Mouse (Mus musculus) hindbrain, postnatal 0 days (tissue): ENCODE data around the gene Gm20388. TPM values are rescaled to one million over a fixed set of nuclear protein-coding genes. Genes with fewer than 3 reads are reported as not detected.

ENCODE experiments used
- ATAC-seq: fragments of 200-750 bp; cut with Nextera tagmentation; 2 replicates; pipeline ENCODE4 v1.8.0; 2017; ENCODE audit warnings: mild to moderate bottlenecking, moderate TSS enrichment, moderate library complexity
- DNase-seq: peaks from one replicate; pipeline ENCODE4 v3.0.0-alpha.2; 2015; ENCODE audit warnings: low spot score
- H3K27ac ChIP-seq: fragments of 300-500 bp; sonication (generic); 2 replicates; pipeline ENCODE4 v1.5.1; 2014; ENCODE audit warnings: mild to moderate bottlenecking
- H3K27me3 ChIP-seq: fragments of 300-500 bp; sonication (generic); 2 replicates; pipeline ENCODE4 v1.6.1; 2014; ENCODE audit warnings: low read length, mixed read lengths; ENCODE audit not compliant: insufficient read depth
- H3K36me3 ChIP-seq: fragments of 300-500 bp; sonication (generic); 2 replicates; pipeline ENCODE4 v1.6.1; 2014; ENCODE audit warnings: low read length, mixed read lengths; ENCODE audit not compliant: insufficient read depth
- H3K4me1 ChIP-seq: fragments of 300-500 bp; sonication (generic); 2 replicates; pipeline ENCODE4 v1.6.1; 2014; ENCODE audit warnings: antibody characterized with exemption, low read length, mixed read lengths; ENCODE audit not compliant: insufficient read depth
- H3K4me2 ChIP-seq: fragments of 300-500 bp; sonication (generic); 2 replicates; pipeline ENCODE4 v1.6.1; 2014; ENCODE audit warnings: low read depth, mild to moderate bottlenecking, low read length, moderate library complexity, mixed read lengths
- H3K4me3 ChIP-seq: fragments of 300-500 bp; sonication (generic); 2 replicates; pipeline ENCODE4 v1.5.1; 2014; ENCODE audit warnings: low read length
- H3K9ac ChIP-seq: fragments of 300-500 bp; sonication (generic); replicated peaks from 2 replicates; pipeline ENCODE4 v1.6.1; 2014; ENCODE audit warnings: mild to moderate bottlenecking, low read length, moderate library complexity, mixed read lengths
- H3K9me3 ChIP-seq: fragments of 300-500 bp; sonication (generic); 2 replicates; pipeline ENCODE4 v1.6.1; 2016; ENCODE audit warnings: low read length, mixed read lengths
- CTCF ChIP-seq: IDR thresholded peaks from 2 replicates; pipeline ENCODE4 v1.5.1; 2016; ENCODE audit warnings: antibody characterized with exemption, control low read depth, low read depth
- WGBS: fragments of 180-500 bp; shearing (Covaris S2); extraction: QIAGEN DNeasy Blood & Tissue Kit; methylation state at CpG from one replicate; pipeline ENCODE4 v1.1.7; 2014; 5-methylcytosine and 5-hydroxymethylcytosine counted together
- polyA plus RNA-seq: library from polyadenylated mRNA; unstranded; fragments of >200 nt; fragmentation: Nextera tagmentation; extraction: Ambion mirVana; gene quantifications from 2 replicates; pipeline ENCODE4 v1.2.1, GENCODE M21; 2015
- total RNA-seq: library from RNA; depleted of rRNA; stranded (reverse); fragments of >200 nt; gene quantifications from 2 replicates; pipeline ENCODE4 v1.2.3, GENCODE M21; 2014

The Gm20388 gene
- total and polyA plus RNA-seq, 2 experiments from 2014 or later, result 71.3 TPM; not detected in 1

- Histone ChIP-seq H3K4me2 (no peak overlapping the region), H3K9ac (no peak overlapping the region), H3K4me1 (peaks cover 2% of the 10 kb centered on the region; the same call in 1 of the 2 replicates), H3K36me3 (no peaks in the 10 kb centered on the region), H3K27me3 (no peaks in the 10 kb centered on the region), H3K9me3 (no peaks in the 10 kb centered on the region), H3K27ac (no peak overlapping the region; the same call in 1 of the 2 replicates), H3K4me3 (no peak overlapping the region)
- DNase-seq (no peak), ATAC-seq (no peak)
- TF ChIP-seq CTCF, result no peak
- 87% methylated on average over 7 of the region's 7 CpGs for WGBS
Measured at GRCm38 (mm10) chr8:123684806-123685205, 3774.2 kb downstream of the Gm20388 start.

- ATAC-seq (no peak), DNase-seq (no peak)
- Histone ChIP-seq H3K9ac (no peak overlapping the region), H3K36me3 (no peaks in the 10 kb centered on the region), H3K27ac (no peak overlapping the region; the same call in 1 of the 2 replicates), H3K4me2 (no peak overlapping the region), H3K9me3 (no peaks in the 10 kb centered on the region), H3K4me1 (peaks cover 2% of the 10 kb centered on the region; the same call in 1 of the 2 replicates), H3K4me3 (no peak overlapping the region), H3K27me3 (no peaks in the 10 kb centered on the region)
- WGBS, result 64% methylated on average over 4 of the region's 4 CpGs
- TF ChIP-seq CTCF, result no peak
Measured at GRCm38 (mm10) chr8:123685477-123685876, 3774.8 kb downstream of the Gm20388 start.

- Histone ChIP-seq H3K4me3 (no peak overlapping the region), H3K9me3 (no peaks in the 10 kb centered on the region), H3K36me3 (no peaks in the 10 kb centered on the region), H3K27me3 (no peaks in the 10 kb centered on the region), H3K27ac (no peak overlapping the region), H3K4me2 (no peak overlapping the region), H3K9ac (no peak overlapping the region), H3K4me1 (peaks cover 2% of the 10 kb centered on the region; the same call in 1 of the 2 replicates)
- ATAC-seq, result no peak
- no peak for TF ChIP-seq CTCF
- no peak for DNase-seq
- 65% methylated on average over 4 of the region's 4 CpGs for WGBS
Measured at GRCm38 (mm10) chr8:123687826-123688225, 3777.2 kb downstream of the Gm20388 start.

GRCm38 (mm10) chr8:123692165-123692962, 3781.7 kb downstream of the Gm20388 start:
- ATAC-seq, result no peak
- no peak overlapping the region for H3K4me3 ChIP-seq
- 85% methylated on average over 10 of the region's 10 CpGs for WGBS

GRCm38 (mm10) chr8:123696167-123696566, 3785.5 kb downstream of the Gm20388 start:
- Histone ChIP-seq H3K36me3 (no peaks in the 10 kb centered on the region), H3K9ac (no peak overlapping the region), H3K4me1 (no peaks in the 10 kb centered on the region), H3K4me3 (no peak overlapping the region), H3K4me2 (no peak overlapping the region), H3K9me3 (no peaks in the 10 kb centered on the region), H3K27ac (no peak overlapping the region), H3K27me3 (no peaks in the 10 kb centered on the region)
- TF ChIP-seq CTCF, result no peak
- no peak for DNase-seq
- 71% methylated on average over 9 of the region's 9 CpGs for WGBS
- no peak for ATAC-seq

More at GRCm38 (mm10) chr8:123692165-123692962, 3781.7 kb downstream of the Gm20388 start:
- H3K36me3 ChIP-seq, result no peaks in the 10 kb centered on the region
- H3K9me3 ChIP-seq, result no peaks in the 10 kb centered on the region
- H3K4me2 ChIP-seq, result no peak overlapping the region
- DNase-seq, result no peak
- H3K4me1 ChIP-seq, result no peaks in the 10 kb centered on the region
- no peak overlapping the region for H3K27ac ChIP-seq
- H3K27me3 ChIP-seq, result no peaks in the 10 kb centered on the region
- TF ChIP-seq CTCF, result no peak
- H3K9ac ChIP-seq, result no peak overlapping the region

- no peak for TF ChIP-seq CTCF
- Histone ChIP-seq H3K9me3 (no peaks in the 10 kb centered on the region), H3K27ac (no peak overlapping the region), H3K27me3 (no peaks in the 10 kb centered on the region), H3K36me3 (no peaks in the 10 kb centered on the region), H3K4me1 (peaks cover 3% of the 10 kb centered on the region; the same call in 1 of the 2 replicates), H3K9ac (no peak overlapping the region), H3K4me2 (no peak overlapping the region), H3K4me3 (no peak overlapping the region)
- ATAC-seq (no peak), DNase-seq (no peak)
- 57% methylated on average over 5 of the region's 5 CpGs for WGBS
Measured at GRCm38 (mm10) chr8:123697329-123697728, 3786.7 kb downstream of the Gm20388 start.
